Mouse (Mus musculus) stomach, postnatal 0 days (tissue): ENCODE measurements at regions not wholly inside any gene's neighbourhood (a gene's known extent, or its start where the extent isn't known, plus 50 kb on each side); places are given as distances from the start of the nearest gene placed in this dataset.

Experiments used
- CTCF ChIP-seq: IDR thresholded peaks from 2 replicates; pipeline ENCODE4 v1.5.1; 2016; ENCODE audit warnings: antibody characterized with exemption, low read depth, mild to moderate bottlenecking, moderate library complexity
- EP300 ChIP-seq: optimal IDR thresholded peaks from 2 replicates; pipeline ENCODE3; 2016; ENCODE audit warnings: antibody characterized with exemption

- TF ChIP-seq EP300: no peak
- TF ChIP-seq CTCF: no peak
Observed at GRCm38 (mm10) chr11:64643171-64643570, 206.7 kb upstream of the F930015N05Rik start.
